Mouse (Mus musculus) CD4-positive, CD25-positive, alpha-beta regulatory T cell, adult 2 months (primary cell): ENCODE data around the gene Zbtb32.

ENCODE experiments used
- DNase-seq: peaks from one replicate; pipeline ENCODE4 v3.0.0-alpha.2; 2012; ENCODE audit warnings: low read depth, low spot score

The Zbtb32 gene

DNA sequence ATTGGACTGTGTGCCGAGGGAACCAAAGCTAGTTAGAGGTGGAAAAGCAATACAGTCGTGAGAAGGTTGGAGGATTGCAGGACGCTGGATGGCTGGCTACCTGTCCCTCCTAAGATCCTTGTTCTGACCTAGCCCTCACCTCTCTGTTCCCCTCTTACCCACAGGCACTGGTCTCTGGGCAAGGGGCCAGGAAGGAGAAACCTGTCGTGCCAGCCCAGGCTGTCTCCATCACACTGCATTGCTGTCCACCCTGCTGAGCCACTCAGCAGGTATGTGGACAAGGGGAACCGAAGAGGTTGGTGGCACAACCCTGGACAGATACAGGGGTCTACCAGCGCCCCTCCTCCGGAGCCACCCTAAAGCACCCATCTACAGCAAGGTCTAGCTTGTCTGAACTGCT lies 1.9 kb upstream of the Zbtb32 start:
- DNase-seq: no peak

GRCm38 (mm10) chr7:30599933-30600353 lies 1.2 kb upstream of the Zbtb32 start:
- DNase-seq: peak; percentile 79

- DNase-seq: no peak
Observed at GRCm38 (mm10) chr7:30596811-30597210, 1.9 kb downstream of the Zbtb32 start.

DNA sequence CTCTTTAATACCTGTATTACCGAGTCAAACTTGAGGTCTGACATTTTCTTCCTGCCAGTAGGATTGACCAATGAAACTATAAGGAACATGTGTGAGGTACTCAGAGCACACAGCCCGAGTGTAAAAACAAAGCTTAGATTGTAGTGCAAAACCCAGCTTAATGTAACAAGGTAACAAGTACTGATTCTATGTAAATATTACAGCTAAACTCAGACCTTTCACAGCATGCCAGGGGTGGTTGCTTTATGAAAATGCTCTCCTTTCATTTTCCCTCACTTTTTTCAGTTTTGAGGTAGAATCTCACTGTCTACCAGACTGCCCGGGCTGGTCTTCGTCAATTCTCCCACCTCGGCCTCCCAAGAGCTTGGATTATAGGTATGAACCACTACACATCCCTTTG lies 2.6 kb downstream of the Zbtb32 start:
- DNase-seq: no peak

DNA sequence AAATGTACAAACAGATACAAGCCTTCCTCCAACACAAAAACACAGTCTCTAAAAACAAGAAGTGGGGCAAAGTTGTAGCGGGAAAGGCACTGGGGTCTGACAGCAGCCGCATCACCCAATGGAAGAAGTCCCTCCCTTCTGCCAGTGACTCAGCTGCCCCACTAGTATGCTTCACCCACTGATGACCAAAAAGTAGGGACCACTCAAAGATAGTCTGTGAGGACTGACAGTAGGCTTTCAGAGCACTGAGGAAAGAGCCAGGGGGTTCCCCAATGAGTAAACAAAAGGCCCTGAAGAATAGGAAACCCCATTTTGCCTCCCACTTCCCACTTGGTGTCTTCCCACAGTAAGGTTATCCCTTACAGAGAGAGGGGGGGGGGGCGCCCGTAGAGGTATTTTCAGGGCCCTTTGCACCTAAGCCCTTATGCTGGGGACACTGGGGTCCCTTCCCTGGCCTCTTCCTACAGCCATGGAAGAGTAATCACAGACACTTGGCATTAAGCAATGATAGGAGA lies 4.1 kb downstream of the Zbtb32 start:
- no peak for DNase-seq

DNA sequence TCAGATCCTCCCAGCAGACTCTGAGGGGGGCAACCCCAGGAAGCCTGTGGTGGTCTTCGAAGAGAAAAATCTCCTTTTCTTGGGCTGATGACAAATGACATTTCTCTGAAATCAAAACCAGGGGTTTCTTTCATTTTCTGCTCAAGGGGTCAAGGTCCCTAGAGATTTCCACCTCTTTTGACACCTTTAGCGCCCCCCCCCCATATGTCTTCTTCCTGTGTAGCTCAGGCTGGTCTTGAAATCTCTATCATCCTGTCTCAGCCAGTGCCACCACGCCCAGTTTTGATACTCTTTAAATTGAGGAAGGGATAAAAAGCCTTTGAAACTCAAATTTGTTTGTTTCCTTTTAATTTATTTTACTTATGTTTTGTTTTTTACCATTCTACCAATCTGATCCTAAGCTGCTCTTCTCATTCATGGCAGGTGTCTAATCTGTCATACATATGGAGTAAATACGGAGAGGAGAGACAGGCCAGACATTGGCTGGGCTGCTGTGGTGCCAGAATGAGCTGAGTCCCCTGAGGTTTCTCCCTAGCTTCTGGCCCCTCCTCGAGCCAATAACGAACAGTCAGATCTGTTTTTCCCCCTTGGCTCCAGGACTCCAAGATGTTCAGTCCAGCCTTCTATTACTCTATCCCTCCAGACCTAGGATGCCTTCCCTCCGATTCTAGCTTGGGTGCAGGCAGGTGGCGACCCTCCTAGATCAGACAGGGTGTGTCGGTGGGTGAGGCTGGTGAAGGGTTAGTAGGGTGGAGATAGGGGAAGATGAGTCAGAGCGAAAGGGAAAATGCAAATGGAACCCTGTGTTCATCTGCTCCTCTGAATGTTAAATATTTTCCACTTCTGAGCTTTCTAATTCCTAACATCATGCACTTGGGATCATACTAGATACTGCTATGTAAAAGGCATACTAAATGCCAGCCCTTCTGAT lies 4.9 kb downstream of the Zbtb32 start:
- DNase-seq: peak; percentile 41

DNA sequence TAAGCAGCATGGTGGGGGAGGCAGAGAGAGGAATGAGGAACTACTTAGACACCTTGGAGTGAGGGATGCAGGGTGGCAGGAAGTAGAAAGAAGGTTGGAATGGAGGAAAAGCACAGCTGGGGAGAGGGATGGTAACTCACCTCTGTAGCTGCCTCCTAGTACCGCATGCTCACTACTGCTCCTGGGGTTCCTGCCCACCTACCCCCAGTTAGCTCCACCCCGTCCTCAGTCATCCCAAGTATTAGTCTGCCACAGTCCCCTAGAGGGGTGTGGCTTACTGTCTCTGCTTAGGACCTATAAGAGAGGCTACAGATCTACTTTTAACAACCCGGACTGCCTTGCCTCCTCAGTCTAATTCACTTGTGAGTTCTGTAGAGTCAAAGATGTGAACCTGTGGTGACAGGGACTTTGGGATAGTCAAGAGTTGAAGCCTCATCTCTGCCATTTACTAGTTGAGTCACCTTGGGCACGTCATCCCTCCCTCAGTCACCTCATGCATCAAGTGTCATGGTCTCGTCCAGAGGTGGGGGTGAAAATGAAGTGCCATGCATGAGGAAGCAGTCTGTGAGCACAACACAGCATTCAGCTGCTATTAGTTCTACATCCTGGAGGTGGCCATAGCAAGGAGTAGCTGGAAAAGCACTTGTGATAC lies 5.8 kb downstream of the Zbtb32 start:
- peak; percentile 34 for DNase-seq

GRCm38 (mm10) chr7:30591605-30591951 lies 7.1 kb downstream of the Zbtb32 start:
- no peak for DNase-seq

DNA sequence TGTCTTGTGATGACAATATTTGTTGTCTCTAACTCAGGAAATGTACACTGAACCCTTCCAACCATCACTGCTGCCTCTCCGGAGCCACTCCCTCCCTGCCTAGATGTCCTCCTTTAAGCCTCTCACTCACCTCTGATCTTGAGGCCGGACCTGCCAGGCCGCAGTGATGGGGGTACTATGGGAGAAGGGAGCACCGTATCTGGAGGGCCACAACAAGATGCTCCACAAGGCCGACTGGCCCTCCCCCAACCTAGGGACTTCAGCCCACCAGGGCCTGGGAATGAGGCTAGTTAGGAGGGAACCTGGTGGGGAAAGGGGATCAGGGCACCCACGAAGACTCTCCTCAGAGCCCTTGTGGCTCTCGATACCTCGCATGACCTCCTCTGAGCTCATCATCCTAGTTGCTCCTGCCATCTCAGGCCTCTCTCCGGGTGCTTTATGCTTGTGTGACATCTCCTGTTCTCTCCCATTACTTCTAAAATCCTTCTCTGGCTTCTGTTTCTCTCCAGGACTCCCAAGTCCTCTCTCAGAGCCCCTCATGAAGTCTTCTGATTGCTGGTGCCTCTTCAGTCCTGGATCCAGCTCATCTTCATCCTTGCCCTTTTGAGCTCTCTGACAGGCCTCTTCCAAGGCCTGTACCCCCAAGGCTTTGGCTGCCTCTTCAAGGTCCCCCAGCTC lies 7.6 kb downstream of the Zbtb32 start:
- no peak for DNase-seq

DNA sequence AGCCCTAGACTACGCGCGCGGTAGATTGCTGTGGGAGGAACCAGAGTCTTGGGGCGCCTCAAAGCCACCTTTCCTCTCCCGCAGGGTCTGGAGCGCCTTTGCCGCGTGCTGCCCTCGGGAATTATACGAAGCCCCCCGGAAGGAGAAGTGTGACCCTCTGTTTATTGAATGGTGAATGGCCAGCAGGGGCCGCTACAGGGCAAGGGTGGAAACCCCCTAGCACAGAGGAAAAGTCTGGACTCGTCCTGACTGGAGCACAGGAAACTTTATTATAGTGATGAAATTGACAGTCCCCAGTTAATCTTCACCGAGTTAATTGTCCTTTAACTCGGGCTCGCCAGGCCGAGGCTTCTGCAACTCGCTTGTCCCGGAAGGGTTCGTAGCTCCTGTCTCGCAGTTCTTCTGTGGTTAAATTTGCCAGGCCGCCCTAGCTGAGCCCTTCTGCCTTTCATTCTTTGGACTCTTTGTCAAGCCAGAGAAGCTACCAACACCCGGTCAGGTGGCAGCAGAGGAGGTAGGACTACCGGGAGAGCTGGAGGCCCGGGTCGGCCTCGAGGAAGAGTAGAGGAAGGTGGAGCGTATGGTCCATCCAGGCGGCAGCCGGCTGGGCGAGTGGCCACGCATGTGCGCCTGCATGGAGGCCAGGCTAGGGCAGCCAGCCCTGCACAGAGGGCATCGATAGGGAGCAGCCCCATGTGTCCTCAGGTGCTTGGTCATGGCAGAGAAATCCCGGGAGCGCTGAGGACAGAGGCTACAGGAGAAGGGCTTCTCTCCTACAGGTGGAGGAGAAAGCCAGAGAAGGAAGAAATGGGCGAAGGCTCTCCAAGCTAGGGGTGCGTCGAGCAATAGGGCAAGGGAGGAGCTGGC lies 9.0 kb downstream of the Zbtb32 start:
- peak; percentile 80 for DNase-seq

- DNase-seq: peak; percentile 95
Observed at GRCm38 (mm10) chr7:30588676-30589434, 9.9 kb downstream of the Zbtb32 start, which contains the start of gene Kmt2b. Kmt2b (minus strand) TSS chr7:30588726.

- DNase-seq: no peak
Observed at GRCm38 (mm10) chr7:30587842-30588667, 10.7 kb downstream of the Zbtb32 start.

DNA sequence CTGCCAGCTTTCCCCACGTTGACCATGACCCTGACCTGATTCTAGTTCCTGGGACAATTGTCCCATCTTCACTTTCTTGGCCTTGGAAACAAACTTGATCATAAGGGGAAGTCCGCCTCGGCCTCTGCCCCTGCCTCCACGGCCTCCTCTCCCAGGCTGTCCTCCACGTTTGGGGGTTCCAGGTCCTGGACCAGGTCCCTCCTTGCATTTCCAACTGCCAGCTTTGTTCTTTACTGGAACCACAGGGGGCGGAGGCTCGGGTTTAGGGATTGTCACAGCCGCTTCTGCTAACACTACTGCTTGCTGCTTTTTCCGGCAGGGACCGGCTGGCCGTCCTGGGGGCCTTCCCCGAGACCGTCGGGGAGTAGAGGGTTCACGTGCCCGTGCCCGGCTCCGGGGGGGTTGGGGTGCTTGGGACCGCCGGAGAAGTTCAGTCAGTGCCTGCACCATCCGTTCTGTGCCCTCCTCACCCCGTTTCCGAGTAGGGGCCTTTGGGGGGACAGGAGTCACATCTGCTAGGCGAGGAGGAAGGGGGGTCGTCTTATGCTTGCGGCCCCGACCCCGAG lies 12.2 kb downstream of the Zbtb32 start:
- DNase-seq: no peak

GRCm38 (mm10) chr7:30585170-30585569 lies 13.5 kb downstream of the Zbtb32 start:
- DNase-seq: no peak

- DNase-seq: no peak
Observed at GRCm38 (mm10) chr7:30584339-30584738, 14.4 kb downstream of the Zbtb32 start.

DNA sequence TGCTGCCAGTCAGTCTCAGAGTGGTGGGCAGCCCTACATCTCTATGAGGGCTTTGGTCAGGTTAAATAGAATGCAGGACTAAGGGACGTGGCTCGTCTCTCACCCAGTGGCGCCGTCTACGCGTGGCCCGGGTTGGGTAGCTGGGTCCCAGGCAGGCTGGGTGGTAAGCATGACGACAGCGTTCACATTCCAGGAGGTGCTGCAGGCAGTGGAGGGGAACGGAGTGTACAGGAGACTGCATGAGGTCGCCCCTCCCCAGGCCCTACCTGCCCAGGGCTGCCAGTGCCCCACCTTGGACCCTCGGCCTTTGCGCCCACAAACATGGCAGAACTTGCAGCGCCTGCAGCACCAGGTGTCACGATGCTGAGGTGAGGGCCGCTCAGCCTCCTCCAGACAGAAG lies 17.2 kb downstream of the Zbtb32 start:
- DNase-seq: no peak

DNA sequence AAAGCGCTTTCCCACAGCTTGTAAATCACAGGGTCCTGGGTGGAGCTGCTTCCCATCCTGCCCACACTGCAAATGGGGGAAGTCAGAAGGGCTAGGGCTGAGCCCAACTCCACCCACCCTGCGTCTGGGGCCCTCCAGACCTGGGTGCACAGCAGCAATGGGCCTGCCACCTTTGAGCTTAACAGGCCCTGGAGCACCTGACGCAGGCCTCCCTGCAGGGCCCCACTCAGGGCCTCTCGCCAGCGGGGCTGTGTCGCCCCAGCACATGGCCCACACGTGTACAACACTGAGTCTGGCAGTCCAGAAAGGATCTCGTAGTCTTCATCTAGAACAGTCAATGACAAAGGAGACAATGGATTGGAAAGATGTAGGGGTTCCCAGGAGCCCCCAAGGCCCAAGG lies 18.8 kb downstream of the Zbtb32 start:
- DNase-seq: no peak

DNA sequence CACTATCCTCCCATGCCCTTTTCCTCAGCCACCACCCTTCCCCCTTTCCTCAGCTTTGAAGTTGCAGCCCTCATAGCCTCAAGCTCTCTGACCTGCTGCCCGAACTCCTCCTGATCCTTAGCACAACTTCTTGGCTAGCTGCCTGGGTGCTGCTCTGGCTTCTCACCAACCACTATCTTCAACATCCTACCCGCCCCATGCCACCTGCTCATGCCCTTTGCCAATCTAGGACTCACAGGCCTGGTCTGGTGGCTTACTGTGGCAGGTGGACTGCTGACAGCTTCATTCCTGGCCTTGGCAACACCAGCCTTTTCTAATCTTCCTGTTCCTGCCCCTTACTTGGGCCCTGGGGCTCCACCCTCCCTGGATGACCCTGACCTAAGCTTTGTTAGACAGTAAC lies 25.7 kb downstream of the Zbtb32 start:
- DNase-seq: no peak

GRCm38 (mm10) chr7:30572389-30572788 lies 26.3 kb downstream of the Zbtb32 start:
- no peak for DNase-seq
